Mouse (Mus musculus): ENCODE measurements at regions not wholly inside any gene's neighbourhood (a gene's known extent, or its start where the extent isn't known, plus 50 kb on each side); places are given as distances from the start of the nearest gene placed in this dataset.

- no peak overlapping the region for H3K4me3 ChIP-seq
- WGBS: 82% methylated on average over 3 of the region's 3 CpGs
- H3K4me2 ChIP-seq: no peak overlapping the region
- ATAC-seq (ENCODE audit: low FRiP score, low read depth): no peak
- no peaks in the 10 kb centered on the region for H3K27me3 ChIP-seq
- no peaks in the 10 kb centered on the region for H3K9me3 ChIP-seq
- no peak overlapping the region for H3K27ac ChIP-seq (replicated peaks)
- H3K9ac ChIP-seq: no peak overlapping the region
- H3K36me3 ChIP-seq: no peaks in the 10 kb centered on the region
- no peaks in the 10 kb centered on the region for H3K4me1 ChIP-seq (replicated peaks)
Measured at GRCm38 (mm10) chr2:27812946-27813345, 73.3 kb upstream of the Col5a1 start.

GRCm38 (mm10) chr2:27813370-27813769, 72.9 kb upstream of the Col5a1 start:
- no peak overlapping the region for H3K27ac ChIP-seq (replicated peaks)
- H3K27me3 ChIP-seq: no peaks in the 10 kb centered on the region
- ATAC-seq (ENCODE audit: low FRiP score, low read depth): no peak
- H3K4me1 ChIP-seq (replicated peaks): peaks cover under 1% of the 10 kb centered on the region
- no peaks in the 10 kb centered on the region for H3K9me3 ChIP-seq
- no peaks in the 10 kb centered on the region for H3K36me3 ChIP-seq
- no peak overlapping the region for H3K4me2 ChIP-seq
- 62% methylated on average over 6 of the region's 6 CpGs for WGBS
- H3K9ac ChIP-seq: no peak overlapping the region
- H3K4me3 ChIP-seq: no peak overlapping the region

GRCm38 (mm10) chr2:27818656-27819055, 67.6 kb upstream of the Col5a1 start:
- WGBS: 46% methylated on average over 4 of the region's 4 CpGs
- no peaks in the 10 kb centered on the region for H3K9me3 ChIP-seq
- no peak; the same call in 1 of the 2 replicates for ATAC-seq (ENCODE audit: low FRiP score, low read depth)
- 0 out of 2 replicates have a peak overlapping the region, but pooled peaks have one; percentile 6 for H3K27ac ChIP-seq (replicated peaks)
- no peak overlapping the region for H3K4me3 ChIP-seq
- H3K9ac ChIP-seq: no peak overlapping the region
- no peaks in the 10 kb centered on the region for H3K27me3 ChIP-seq
- H3K4me1 ChIP-seq (replicated peaks): peaks cover 9% of the 10 kb centered on the region
- H3K36me3 ChIP-seq: no peaks in the 10 kb centered on the region
- no peak overlapping the region for H3K4me2 ChIP-seq

GRCm38 (mm10) chr2:27826826-27827225, 59.4 kb upstream of the Col5a1 start:
- ATAC-seq (ENCODE audit: low FRiP score, low read depth): no peak
- Histone ChIP-seq H3K4me3 (no peak overlapping the region), H3K9me3 (no peaks in the 10 kb centered on the region), H3K27ac (replicated peaks) (no peak overlapping the region), H3K9ac (no peak overlapping the region), H3K4me1 (replicated peaks) (no peaks in the 10 kb centered on the region), H3K4me2 (no peak overlapping the region), H3K36me3 (no peaks in the 10 kb centered on the region), H3K27me3 (no peaks in the 10 kb centered on the region)
- 86% methylated on average over 2 of the region's 2 CpGs for WGBS

GRCm38 (mm10) chr2:27827582-27827981, 58.6 kb upstream of the Col5a1 start:
- H3K9me3 ChIP-seq: no peaks in the 10 kb centered on the region
- ATAC-seq (ENCODE audit: low FRiP score, low read depth): no peak
- H3K36me3 ChIP-seq: no peaks in the 10 kb centered on the region
- H3K27ac ChIP-seq (replicated peaks): no peak overlapping the region
- 84% methylated on average over 5 of the region's 5 CpGs for WGBS
- H3K9ac ChIP-seq: no peak overlapping the region
- no peak overlapping the region for H3K4me3 ChIP-seq
- H3K4me2 ChIP-seq: no peak overlapping the region
- H3K27me3 ChIP-seq: no peaks in the 10 kb centered on the region
- H3K4me1 ChIP-seq (replicated peaks): no peaks in the 10 kb centered on the region

- WGBS: 80% methylated on average over 6 of the region's 6 CpGs
- no peak overlapping the region for H3K9ac ChIP-seq
- H3K9me3 ChIP-seq: no peaks in the 10 kb centered on the region
- H3K27ac ChIP-seq (replicated peaks): no peak overlapping the region
- ATAC-seq (ENCODE audit: low FRiP score, low read depth): no peak
- no peak overlapping the region for H3K4me2 ChIP-seq
- no peaks in the 10 kb centered on the region for H3K4me1 ChIP-seq (replicated peaks)
- no peaks in the 10 kb centered on the region for H3K27me3 ChIP-seq
- H3K4me3 ChIP-seq: no peak overlapping the region
- no peaks in the 10 kb centered on the region for H3K36me3 ChIP-seq
Measured at GRCm38 (mm10) chr2:27828237-27828636, 58.0 kb upstream of the Col5a1 start.

GRCm38 (mm10) chr2:27829551-27829950, 56.7 kb upstream of the Col5a1 start:
- no peaks in the 10 kb centered on the region for H3K4me1 ChIP-seq (replicated peaks)
- H3K9me3 ChIP-seq: no peaks in the 10 kb centered on the region
- H3K27me3 ChIP-seq: no peaks in the 10 kb centered on the region
- ATAC-seq (ENCODE audit: low FRiP score, low read depth): no peak
- no peak overlapping the region for H3K4me3 ChIP-seq
- H3K36me3 ChIP-seq: no peaks in the 10 kb centered on the region
- WGBS: 75% methylated on average over 5 of the region's 5 CpGs
- H3K4me2 ChIP-seq: no peak overlapping the region
- H3K27ac ChIP-seq (replicated peaks): no peak overlapping the region
- no peak overlapping the region for H3K9ac ChIP-seq

- H3K36me3 ChIP-seq: no peaks in the 10 kb centered on the region
- no peak for ATAC-seq (ENCODE audit: low FRiP score, low read depth)
- no peak overlapping the region for H3K9ac ChIP-seq
- H3K27ac ChIP-seq (replicated peaks): no peak overlapping the region
- H3K4me1 ChIP-seq (replicated peaks): peaks cover 16% of the 10 kb centered on the region
- H3K9me3 ChIP-seq: no peaks in the 10 kb centered on the region
- H3K4me2 ChIP-seq: no peak overlapping the region
- no peaks in the 10 kb centered on the region for H3K27me3 ChIP-seq
- H3K4me3 ChIP-seq: no peak overlapping the region
- WGBS: 92% methylated on average over 4 of the region's 4 CpGs
Measured at GRCm38 (mm10) chr2:27834971-27835370, 51.3 kb upstream of the Col5a1 start.

- no peak overlapping the region for H3K9ac ChIP-seq
- no peak overlapping the region; the same call in 1 of the 2 replicates for H3K4me2 ChIP-seq
- 7% methylated on average over 10 of the region's 10 CpGs for WGBS
Measured at GRCm38 (mm10) chr2:27835758-27836460, 50.3 kb upstream of the Col5a1 start.

More at GRCm38 (mm10) chr2:27835758-27836460, 50.3 kb upstream of the Col5a1 start:
- peaks cover 16% of the 10 kb centered on the region for H3K4me1 ChIP-seq (replicated peaks)
- H3K36me3 ChIP-seq: no peaks in the 10 kb centered on the region
- H3K4me3 ChIP-seq: no peak overlapping the region
- H3K27ac ChIP-seq (replicated peaks): peak overlapping the region; percentile 61
- ATAC-seq (ENCODE audit: low FRiP score, low read depth): peak; percentile 85
- H3K9me3 ChIP-seq: no peaks in the 10 kb centered on the region
- H3K27me3 ChIP-seq: no peaks in the 10 kb centered on the region

All from hindbrain, embryonic 15.5 days (tissue).